Mouse (Mus musculus): Measurements from ENCODE around the gene Atp6v1b1. TPM values are rescaled to one million over a fixed set of nuclear protein-coding genes. Genes with fewer than 3 reads are reported as not detected.

Gene Atp6v1b1
- polyA plus RNA-seq (2015; fragmentation: Nextera tagmentation; extraction: Ambion mirVana): not detected in 2 replicates

DNA sequence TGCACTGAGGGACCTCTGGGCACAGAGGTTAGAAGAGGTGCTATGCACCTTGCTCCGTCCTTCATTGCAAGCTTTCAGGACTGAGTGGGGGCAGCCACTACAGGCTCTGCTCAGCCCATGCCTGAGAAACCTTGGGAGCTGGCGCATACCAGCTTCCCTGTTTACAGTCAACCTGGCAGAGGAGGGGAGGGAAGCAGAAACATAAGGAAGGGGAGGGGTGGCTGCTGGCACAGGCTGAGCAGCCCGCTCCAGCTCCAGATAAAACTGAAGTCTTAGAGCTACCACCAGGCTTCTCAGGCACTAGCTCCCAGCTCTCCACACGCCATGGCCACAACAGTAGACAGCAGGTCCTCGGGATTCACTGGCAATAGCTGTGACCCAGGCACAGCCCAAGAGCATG is at the start of gene Atp6v1b1:
Atp6v1b1 (plus strand) TSS at position 230 of the 400 bp plus-strand sequence.
- 60% methylated on average over 5 of the region's 5 CpGs for WGBS
- no peak within 1 kb of the TSS for H3K27ac ChIP-seq (ENCODE audit: low read depth, low read length)
- no peak within 1 kb of the TSS for H3K4me3 ChIP-seq (ENCODE audit: low read depth, low read length)
- no peak for TF ChIP-seq CTCF (IDR thresholded peaks at IDR 0.05; ENCODE audit: low read depth)
- ATAC-seq: no peak
- no peak within 1 kb of the TSS for H3K9ac ChIP-seq (ENCODE audit: low read depth, low read length)
- H3K36me3 ChIP-seq (ENCODE audit: control insufficient read depth, insufficient read depth): no peaks in the 10 kb centered on the region
- H3K4me1 ChIP-seq (replicated peaks; ENCODE audit: control insufficient read depth, insufficient read depth, low read length): no peaks in the 10 kb centered on the region
- no peaks in the 10 kb centered on the region for H3K9me3 ChIP-seq (ENCODE audit: control insufficient read depth)
- H3K4me2 ChIP-seq (replicated peaks; ENCODE audit: low read depth): no peak within 1 kb of the TSS
- 0 out of 2 replicates have a peak, but pooled peaks cover 8% of the 10 kb centered on the region for H3K27me3 ChIP-seq (replicated peaks; ENCODE audit: control insufficient read depth, insufficient read depth, low read length)

DNA sequence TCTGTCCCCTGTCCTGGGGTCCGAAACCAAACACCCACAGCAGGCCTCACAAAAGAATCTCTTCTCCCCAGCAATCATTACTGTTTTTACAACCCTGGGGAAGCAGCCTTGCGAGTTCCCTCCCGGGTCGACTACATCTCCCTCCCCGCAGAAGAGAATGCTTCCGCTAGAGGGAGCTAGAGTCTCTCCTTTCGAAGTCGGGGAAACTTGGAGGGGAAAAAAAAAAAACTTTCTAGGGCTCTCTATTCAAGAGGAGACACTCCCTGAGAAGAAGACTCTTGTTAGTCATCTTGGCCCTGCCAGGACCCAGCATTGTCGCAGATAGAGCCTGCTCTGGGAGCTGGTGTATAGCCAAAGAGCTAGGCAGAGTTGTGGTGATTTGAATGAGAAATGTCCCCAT is 49.0 kb upstream of the Atp6v1b1 start:
- Histone ChIP-seq H3K27ac (ENCODE audit: low read depth, low read length) (no peak overlapping the region), H3K9ac (ENCODE audit: low read depth, low read length) (no peak overlapping the region), H3K27me3 (replicated peaks; ENCODE audit: control insufficient read depth, insufficient read depth, low read length) (peaks cover 93% of the 10 kb centered on the region), H3K4me3 (ENCODE audit: low read depth, low read length) (no peak overlapping the region), H3K9me3 (ENCODE audit: control insufficient read depth) (no peaks in the 10 kb centered on the region), H3K4me1 (replicated peaks; ENCODE audit: control insufficient read depth, insufficient read depth, low read length) (no peaks in the 10 kb centered on the region), H3K4me2 (replicated peaks; ENCODE audit: low read depth) (no peak overlapping the region), H3K36me3 (ENCODE audit: control insufficient read depth, insufficient read depth) (no peaks in the 10 kb centered on the region)
- TF ChIP-seq CTCF (IDR thresholded peaks at IDR 0.05; ENCODE audit: low read depth): peak; percentile 82
- WGBS: 3% methylated on average over 9 of the region's 9 CpGs
- ATAC-seq: no peak

DNA sequence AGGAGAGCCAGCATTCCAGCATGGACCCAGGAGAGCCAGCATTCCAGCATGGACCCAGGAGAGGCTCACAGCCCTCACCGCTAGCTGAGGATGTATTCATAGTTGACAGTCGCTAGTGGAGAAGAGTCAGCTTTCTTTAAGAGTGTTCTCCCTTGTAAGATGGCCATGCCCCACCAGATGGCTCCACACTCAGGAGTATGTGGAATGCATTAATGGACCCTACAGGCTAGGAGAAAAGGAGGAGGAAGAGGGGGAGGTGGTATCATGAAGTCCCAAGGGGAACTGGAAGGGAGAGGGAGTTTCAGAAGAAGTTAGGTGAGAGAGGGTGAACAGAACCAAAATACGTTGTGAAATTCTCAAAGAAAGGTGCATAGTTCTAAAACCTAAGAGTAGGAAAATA is 47.1 kb upstream of the Atp6v1b1 start:
- no peak overlapping the region for H3K9ac ChIP-seq (ENCODE audit: low read depth, low read length)
- no peak overlapping the region for H3K4me2 ChIP-seq (replicated peaks; ENCODE audit: low read depth)
- 5% methylated on average over 3 of the region's 3 CpGs for WGBS
- H3K27ac ChIP-seq (ENCODE audit: low read depth, low read length): no peak overlapping the region
- H3K9me3 ChIP-seq (ENCODE audit: control insufficient read depth): no peaks in the 10 kb centered on the region
- TF ChIP-seq CTCF (IDR thresholded peaks at IDR 0.05; ENCODE audit: low read depth): peak; percentile 49
- no peaks in the 10 kb centered on the region for H3K36me3 ChIP-seq (ENCODE audit: control insufficient read depth, insufficient read depth)
- peaks cover 95% of the 10 kb centered on the region for H3K27me3 ChIP-seq (replicated peaks; ENCODE audit: control insufficient read depth, insufficient read depth, low read length)
- no peak overlapping the region for H3K4me3 ChIP-seq (ENCODE audit: low read depth, low read length)
- no peaks in the 10 kb centered on the region for H3K4me1 ChIP-seq (replicated peaks; ENCODE audit: control insufficient read depth, insufficient read depth, low read length)
- no peak for ATAC-seq

DNA sequence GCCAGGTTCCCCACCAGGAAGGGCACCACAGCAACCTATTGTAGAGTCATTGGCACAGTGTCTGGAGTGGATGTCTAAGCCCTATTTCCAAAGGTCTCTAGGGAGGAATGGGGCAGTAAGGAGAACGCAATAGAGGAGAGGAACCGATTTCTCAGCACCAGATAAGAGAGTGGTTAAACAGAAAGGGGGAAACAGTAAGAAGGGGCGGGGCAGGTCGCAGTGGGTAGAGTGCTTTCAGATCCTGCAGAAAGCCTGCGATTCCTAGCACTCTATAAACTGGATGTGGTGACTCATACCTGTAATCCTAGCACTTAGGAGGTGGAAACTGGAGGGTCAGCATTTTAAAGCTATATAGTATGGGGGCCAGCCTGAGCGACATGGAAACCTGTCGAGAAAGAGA is 46.1 kb upstream of the Atp6v1b1 start:
- ATAC-seq: no peak
- Histone ChIP-seq H3K9me3 (ENCODE audit: control insufficient read depth) (no peaks in the 10 kb centered on the region), H3K4me2 (replicated peaks; ENCODE audit: low read depth) (no peak overlapping the region), H3K4me3 (ENCODE audit: low read depth, low read length) (no peak overlapping the region), H3K9ac (ENCODE audit: low read depth, low read length) (no peak overlapping the region), H3K27ac (ENCODE audit: low read depth, low read length) (no peak overlapping the region), H3K27me3 (replicated peaks; ENCODE audit: control insufficient read depth, insufficient read depth, low read length) (peaks cover 92% of the 10 kb centered on the region), H3K36me3 (ENCODE audit: control insufficient read depth, insufficient read depth) (no peaks in the 10 kb centered on the region), H3K4me1 (replicated peaks; ENCODE audit: control insufficient read depth, insufficient read depth, low read length) (no peaks in the 10 kb centered on the region)
- WGBS: 3% methylated on average over 7 of the region's 7 CpGs
- no peak for TF ChIP-seq CTCF (IDR thresholded peaks at IDR 0.05; ENCODE audit: low read depth)

DNA sequence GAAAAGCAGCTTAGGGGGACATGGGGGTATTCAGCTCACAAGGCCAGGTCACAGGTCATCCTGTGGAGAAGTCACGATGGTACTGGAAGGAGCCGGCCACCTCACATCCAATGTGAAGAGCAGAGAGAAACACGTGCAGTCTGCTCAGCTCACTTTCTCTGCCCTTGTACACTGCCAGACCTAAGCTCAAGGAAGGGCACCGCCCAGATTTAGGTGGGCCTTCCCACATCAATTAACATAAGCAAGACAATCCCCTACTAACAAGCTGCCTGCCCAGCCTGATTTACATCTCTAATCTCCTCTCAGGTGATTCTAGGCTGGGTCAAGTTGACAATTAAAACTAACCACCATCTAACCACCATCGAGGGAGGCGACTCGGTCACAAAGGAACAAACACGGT is 44.9 kb upstream of the Atp6v1b1 start:
- no peak overlapping the region for H3K4me2 ChIP-seq (replicated peaks; ENCODE audit: low read depth)
- peaks cover 89% of the 10 kb centered on the region for H3K27me3 ChIP-seq (replicated peaks; ENCODE audit: control insufficient read depth, insufficient read depth, low read length)
- H3K9ac ChIP-seq (ENCODE audit: low read depth, low read length): no peak overlapping the region
- no peaks in the 10 kb centered on the region for H3K4me1 ChIP-seq (replicated peaks; ENCODE audit: control insufficient read depth, insufficient read depth, low read length)
- no peaks in the 10 kb centered on the region for H3K36me3 ChIP-seq (ENCODE audit: control insufficient read depth, insufficient read depth)
- ATAC-seq: no peak
- H3K27ac ChIP-seq (ENCODE audit: low read depth, low read length): no peak overlapping the region
- H3K9me3 ChIP-seq (ENCODE audit: control insufficient read depth): no peaks in the 10 kb centered on the region
- no peak overlapping the region for H3K4me3 ChIP-seq (ENCODE audit: low read depth, low read length)
- TF ChIP-seq CTCF (IDR thresholded peaks at IDR 0.05; ENCODE audit: low read depth): no peak
- WGBS: 3% methylated on average over 8 of the region's 8 CpGs

DNA sequence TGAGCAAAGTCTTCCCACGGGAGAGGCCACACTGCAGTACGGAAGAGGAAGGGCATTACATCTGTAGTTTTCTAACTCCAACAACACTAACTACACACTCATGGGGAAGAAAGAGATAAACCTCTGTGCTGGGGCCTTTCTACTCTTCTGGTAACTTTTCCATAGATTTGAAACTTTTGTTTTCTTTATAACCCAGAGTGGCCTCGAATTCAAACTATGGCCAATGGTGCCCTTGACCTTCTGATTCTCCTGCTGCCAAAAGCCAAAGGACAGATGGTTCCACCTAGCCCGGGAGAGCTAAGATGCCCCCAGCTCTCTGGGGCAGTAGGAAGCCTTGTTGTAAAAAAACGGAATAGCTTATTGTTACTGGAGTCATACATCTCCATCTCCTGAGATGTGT is 42.8 kb upstream of the Atp6v1b1 start:
- WGBS: 12% methylated on average over 5 of the region's 5 CpGs
- no peak for TF ChIP-seq CTCF (IDR thresholded peaks at IDR 0.05; ENCODE audit: low read depth)
- Histone ChIP-seq H3K4me3 (ENCODE audit: low read depth, low read length) (no peak overlapping the region), H3K4me1 (replicated peaks; ENCODE audit: control insufficient read depth, insufficient read depth, low read length) (no peaks in the 10 kb centered on the region), H3K36me3 (ENCODE audit: control insufficient read depth, insufficient read depth) (no peaks in the 10 kb centered on the region), H3K9ac (ENCODE audit: low read depth, low read length) (no peak overlapping the region), H3K27ac (ENCODE audit: low read depth, low read length) (no peak overlapping the region), H3K27me3 (replicated peaks; ENCODE audit: control insufficient read depth, insufficient read depth, low read length) (peaks cover 81% of the 10 kb centered on the region), H3K9me3 (ENCODE audit: control insufficient read depth) (no peaks in the 10 kb centered on the region), H3K4me2 (replicated peaks; ENCODE audit: low read depth) (no peak overlapping the region)
- no peak for ATAC-seq

DNA sequence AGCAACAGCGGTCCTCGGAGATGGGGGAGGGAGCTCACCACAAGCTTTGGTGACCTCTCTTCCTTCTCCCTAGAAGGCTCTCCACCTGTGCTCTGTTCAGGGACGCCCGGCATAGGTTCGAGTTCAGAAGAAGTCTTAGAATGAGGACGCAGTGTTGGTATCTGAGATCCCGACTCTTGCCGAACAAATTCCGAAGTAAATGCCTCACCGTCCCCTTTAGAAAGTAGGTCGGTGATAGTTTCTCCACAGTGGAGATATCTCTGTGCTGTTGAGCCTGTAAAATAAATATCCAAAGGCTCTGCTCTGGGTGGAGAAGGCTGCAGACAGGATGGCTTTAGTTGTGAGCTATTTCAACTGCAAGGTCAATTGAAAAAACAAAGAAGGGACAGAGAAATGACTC is 41.8 kb upstream of the Atp6v1b1 start:
- WGBS: under 1% methylated on average over 11 of the region's 11 CpGs
- no peaks in the 10 kb centered on the region for H3K36me3 ChIP-seq (ENCODE audit: control insufficient read depth, insufficient read depth)
- H3K9me3 ChIP-seq (ENCODE audit: control insufficient read depth): no peaks in the 10 kb centered on the region
- H3K4me3 ChIP-seq (ENCODE audit: low read depth, low read length): no peak overlapping the region
- H3K4me2 ChIP-seq (replicated peaks; ENCODE audit: low read depth): no peak overlapping the region
- H3K27me3 ChIP-seq (replicated peaks; ENCODE audit: control insufficient read depth, insufficient read depth, low read length): peaks cover 82% of the 10 kb centered on the region
- no peak for TF ChIP-seq CTCF (IDR thresholded peaks at IDR 0.05; ENCODE audit: low read depth)
- no peaks in the 10 kb centered on the region for H3K4me1 ChIP-seq (replicated peaks; ENCODE audit: control insufficient read depth, insufficient read depth, low read length)
- H3K27ac ChIP-seq (ENCODE audit: low read depth, low read length): no peak overlapping the region
- no peak for ATAC-seq
- H3K9ac ChIP-seq (ENCODE audit: low read depth, low read length): no peak overlapping the region
